Mouse (Mus musculus) CH12.LX (cell line): ENCODE results near the gene Frrs1. TPM values are rescaled to one million over a fixed set of nuclear protein-coding genes. Genes with fewer than 3 reads are reported as not detected.

Source experiments
- DNase-seq: peaks from one replicate; pipeline ENCODE4 v3.0.0-alpha.2; 2013; ENCODE audit errors: extremely low read depth
- H3K27ac ChIP-seq: 2 replicates; pipeline ENCODE4 v1.5.1; 2012; ENCODE audit warnings: low read depth, mild to moderate bottlenecking, control low read depth, moderate library complexity; ENCODE audit not compliant: insufficient read depth
- H3K27me3 ChIP-seq: replicated peaks from 2 replicates; pipeline ENCODE3; 2012; ENCODE audit warnings: inconsistent platforms
- H3K36me3 ChIP-seq, 2 experiments: replicated peaks in 1 of 2; 2 replicates each; pipeline versions ENCODE3 to v1.6.1; 2012; ENCODE audit warnings: inconsistent platforms in 1 of 2, low read length in 1 of 2, mild to moderate bottlenecking in 1 of 2, mixed read lengths in 1 of 2, moderate library complexity in 1 of 2; ENCODE audit not compliant: control insufficient read depth in 1 of 2, insufficient read depth in 1 of 2
- H3K4me1 ChIP-seq, 2 experiments: 2 replicates each; pipeline ENCODE4 v1.6.1; 2012; ENCODE audit warnings: inconsistent platforms in 1 of 2, moderate library complexity in 1 of 2; ENCODE audit not compliant: insufficient read depth in 2 of 2, control insufficient read depth in 1 of 2
- H3K4me2 ChIP-seq: 2 replicates; pipeline ENCODE4 v1.6.1; 2012; ENCODE audit warnings: low read depth, mild to moderate bottlenecking, control low read depth; ENCODE audit not compliant: poor library complexity, insufficient read depth, severe bottlenecking
- H3K4me3 ChIP-seq, 3 experiments: fragments of 150-350 bp in 1 of 3; sonication (generic) in 1 of 3; replicated peaks in 1 of 3; 2 replicates each; pipeline versions ENCODE3 to v1.5.1; 2011 to 2012; ENCODE audit warnings: low read depth in 2 of 3, low read length in 2 of 3, mild to moderate bottlenecking in 2 of 3, moderate library complexity in 2 of 3, control low read depth in 1 of 3, improper control_type of control experiment in 1 of 3, inconsistent platforms in 1 of 3, mixed read lengths in 1 of 3; ENCODE audit not compliant: poor library complexity in 1 of 3
- H3K79me2 ChIP-seq: replicated peaks from 2 replicates; pipeline ENCODE4 v1.6.1; 2012; ENCODE audit warnings: mild to moderate bottlenecking, moderate library complexity; ENCODE audit not compliant: control insufficient read depth, poor library complexity, insufficient read depth, severe bottlenecking; ENCODE audit errors: extremely low read depth
- H3K9ac ChIP-seq: 2 replicates; pipeline ENCODE4 v1.6.1; 2012; ENCODE audit warnings: low read depth, mild to moderate bottlenecking, control low read depth, moderate library complexity; ENCODE audit not compliant: insufficient read depth
- H3K9me3 ChIP-seq: replicated peaks from 2 replicates; pipeline ENCODE3; 2012; ENCODE audit warnings: low read length, inconsistent platforms, mixed read lengths
- CHD1 ChIP-seq: IDR thresholded peaks from 2 replicates; pipeline ENCODE4 v1.6.1; 2012; ENCODE audit warnings: low read depth, low read length, improper control_type of control experiment, inconsistent platforms
- ELF1 ChIP-seq: IDR thresholded peaks from 2 replicates; pipeline ENCODE4 v1.6.1; 2014; ENCODE audit warnings: low read depth, mild to moderate bottlenecking, inconsistent platforms, low read length, improper control_type of control experiment
- EP300 ChIP-seq: IDR thresholded peaks from 2 replicates; pipeline ENCODE4 v1.6.1; 2011; ENCODE audit warnings: low read length, improper control_type of control experiment
- HCFC1 ChIP-seq: IDR thresholded peaks from 2 replicates; pipeline ENCODE4 v1.6.1; 2012; ENCODE audit warnings: low read depth, mild to moderate bottlenecking, inconsistent platforms, low read length, improper control_type of control experiment
- IRF4 ChIP-seq: IDR thresholded peaks from 2 replicates; pipeline ENCODE4 v1.6.1; 2014; ENCODE audit warnings: low read depth, mild to moderate bottlenecking, inconsistent platforms, low read length, improper control_type of control experiment
- MAX ChIP-seq: IDR thresholded peaks from 2 replicates; pipeline ENCODE4 v1.6.1; 2011; ENCODE audit warnings: low read length, improper control_type of control experiment
- MXI1 ChIP-seq: IDR thresholded peaks from 2 replicates; pipeline ENCODE4 v1.6.1; 2011; ENCODE audit warnings: mild to moderate bottlenecking, low read depth, low read length, improper control_type of control experiment
- MYC ChIP-seq: IDR thresholded peaks from 2 replicates; pipeline ENCODE4 v1.6.1; 2011; ENCODE audit warnings: low read depth, mild to moderate bottlenecking, improper control_type of control experiment, low read length
- NELFE ChIP-seq: IDR thresholded peaks from 2 replicates; pipeline ENCODE4 v1.6.1; 2011; ENCODE audit warnings: low read depth, low read length, improper control_type of control experiment
- POLR2A ChIP-seq: IDR thresholded peaks from 2 replicates; pipeline ENCODE4 v1.6.1; 2011; ENCODE audit warnings: low read depth, mild to moderate bottlenecking, improper control_type of control experiment, low read length
- POLR2AphosphoS2 ChIP-seq: IDR thresholded peaks from 2 replicates; pipeline ENCODE4 v1.6.1; 2011; ENCODE audit warnings: low read depth, low read length, improper control_type of control experiment
- RAD21 ChIP-seq: IDR thresholded peaks from 2 replicates; pipeline ENCODE4 v1.6.1; 2011; ENCODE audit warnings: low read depth, mild to moderate bottlenecking, low read length, improper control_type of control experiment, moderate library complexity
- SIN3A ChIP-seq: IDR thresholded peaks from 2 replicates; pipeline ENCODE4 v1.6.1; 2012; ENCODE audit warnings: low read length, improper control_type of control experiment, inconsistent platforms
- SMC3 ChIP-seq: IDR thresholded peaks from 2 replicates; pipeline ENCODE4 v1.6.1; 2011; ENCODE audit warnings: low read depth, low read length, improper control_type of control experiment
- TBP ChIP-seq: conservative IDR thresholded peaks from 2 replicates; pipeline ENCODE4 v1.6.1; 2011; ENCODE audit warnings: low read depth, low read length, improper control_type of control experiment
- UBTF ChIP-seq: IDR thresholded peaks from 2 replicates; pipeline ENCODE4 v1.6.1; 2012; ENCODE audit warnings: low read depth, mild to moderate bottlenecking, inconsistent platforms, low read length, improper control_type of control experiment, moderate library complexity
- USF1 ChIP-seq: IDR thresholded peaks from 2 replicates; pipeline ENCODE4 v1.6.1; 2014; ENCODE audit warnings: low read depth, mild to moderate bottlenecking, inconsistent platforms, low read length, improper control_type of control experiment
- USF2 ChIP-seq: conservative IDR thresholded peaks from 2 replicates; pipeline ENCODE4 v1.6.1; 2011; ENCODE audit warnings: low read depth, low read length, improper control_type of control experiment
- ZKSCAN1 ChIP-seq: IDR thresholded peaks from 2 replicates; pipeline ENCODE4 v1.6.1; 2012; ENCODE audit warnings: low read depth, inconsistent platforms, low read length, improper control_type of control experiment, borderline replicate concordance
- ZNF384 ChIP-seq: IDR thresholded peaks from 2 replicates; pipeline ENCODE4 v1.6.1; 2012; ENCODE audit warnings: low read depth, low read length, improper control_type of control experiment, inconsistent platforms
- dilution Hi-C: fragments of 300-500 bp; cut with MboI; formaldehyde crosslinking; loops from 2 replicates; pipeline ENCODE4 v1.14.3; 2020; ENCODE audit warnings: low sequenced_read_pairs; ENCODE audit not compliant: extremely low pct_unique_long_range_greater_than_20kb, extremely low pct_ligation_motif_present
- in situ Hi-C: fragments of 300-500 bp; cut with MboI; formaldehyde crosslinking; loops from 3 replicates; pipeline ENCODE4 v1.14.3; 2019; ENCODE audit warnings: low sequenced_read_pairs, low pct_ligation_motif_present, low pct_unique_long_range_greater_than_20kb, mixed read lengths
- polyA plus RNA-seq: library from polyadenylated mRNA; unstranded; fragments of >175 nt; gene quantifications from 2 replicates; pipeline ENCODE4 v1.2.1, GENCODE M21; 2012; ENCODE audit warnings: low read depth; ENCODE audit not compliant: insufficient read length
- total RNA-seq, 2 experiments: library from RNA; depleted of rRNA; stranded (reverse); fragments of 300-350 nt in 1 of 2; fragments of >200 nt in 1 of 2; gene quantifications; 2 replicates each; pipeline ENCODE4 v1.2.3; 2012 to 2014

The Frrs1 gene
- total and polyA plus RNA-seq, 3 experiments: 11.0 to 34.9 (median 16.5) TPM

- H3K4me3 ChIP-seq: peak overlapping the region; percentile 65 to 88 (median 86)
- in situ Hi-C loops: no loop called here
- DNase-seq: no peak
- TF ChIP-seq HCFC1: no peak
- TF ChIP-seq ZNF384: peak; percentile 60; the same call in 1 of the 2 replicates
- no peak for TF ChIP-seq MYC
- no peak for TF ChIP-seq EP300
- H3K27me3 ChIP-seq: no peaks in the 10 kb centered on the region
- no peak overlapping the region for H3K27ac ChIP-seq
- peaks cover 8 to 39% of the 10 kb centered on the region in 2 experiments for H3K4me1 ChIP-seq
- dilution Hi-C loops: no loop called here
- H3K9ac ChIP-seq: peak overlapping the region; percentile 34
- no peaks in the 10 kb centered on the region for H3K36me3 ChIP-seq
- peak overlapping the region; percentile 82 for H3K4me2 ChIP-seq
- no peaks in the 10 kb centered on the region for H3K9me3 ChIP-seq
- H3K79me2 ChIP-seq: no peaks in the 10 kb centered on the region
Measured at GRCm38 (mm10) chr3:116860333-116861222, 1.3 kb downstream of the Frrs1 start.

- dilution Hi-C loops: no loop called here
- DNase-seq: no peak
- peaks cover 8 to 42% of the 10 kb centered on the region in 2 experiments for H3K4me1 ChIP-seq
Measured at GRCm38 (mm10) chr3:116861223-116861539, 1.9 kb downstream of the Frrs1 start.

GRCm38 (mm10) chr3:116861540-116862067, 2.3 kb downstream of the Frrs1 start:
- H3K36me3 ChIP-seq: peaks cover 3 to 6% of the 10 kb centered on the region in 2 experiments
- TF ChIP-seq POLR2A: peak; percentile 79
- peak; percentile 48; the same call in 1 of the 2 replicates for TF ChIP-seq POLR2AphosphoS2
- peak; percentile 28; the same call in 1 of the 2 replicates for TF ChIP-seq CHD1
- 0 out of 2 replicates have a peak, but pooled peaks have one; percentile 64 for TF ChIP-seq TBP
- peak; percentile 1; the same call in 1 of the 2 replicates for TF ChIP-seq USF1
- no peak for TF ChIP-seq RAD21
- TF ChIP-seq NELFE: peak; percentile 69; the same call in 1 of the 2 replicates
- TF ChIP-seq ELF1: peak; percentile 87
- no peak for TF ChIP-seq SMC3
- TF ChIP-seq ZKSCAN1: no peak
- peak; percentile 87 for TF ChIP-seq MXI1
- TF ChIP-seq HCFC1: no peak
- peak; percentile 71 for TF ChIP-seq SIN3A
- TF ChIP-seq MYC: peak; percentile 77; the same call in 1 of the 2 replicates
- TF ChIP-seq MAX: peak; percentile 79; the same call in 1 of the 2 replicates
- TF ChIP-seq UBTF: peak; percentile 57; the same call in 1 of the 2 replicates
- no peaks in the 10 kb centered on the region for H3K79me2 ChIP-seq
- no peaks in the 10 kb centered on the region for H3K9me3 ChIP-seq
- H3K27me3 ChIP-seq: no peaks in the 10 kb centered on the region
- H3K9ac ChIP-seq: peak overlapping the region; percentile 55
- peak overlapping the region; percentile 65 to 88 (median 86) for H3K4me3 ChIP-seq
- in situ Hi-C loops: no loop called here
- peak; percentile 61 for DNase-seq
- peaks cover 8 to 42% of the 10 kb centered on the region in 2 experiments for H3K4me1 ChIP-seq
- H3K27ac ChIP-seq: no peak overlapping the region
- dilution Hi-C loops: no loop called here
- H3K4me2 ChIP-seq: peak overlapping the region; percentile 82

More at GRCm38 (mm10) chr3:116861223-116861539, 1.9 kb downstream of the Frrs1 start:
- Histone ChIP-seq H3K27me3 (no peaks in the 10 kb centered on the region), H3K9me3 (no peaks in the 10 kb centered on the region), H3K36me3 (peaks cover 3 to 4% of the 10 kb centered on the region in 2 experiments), H3K4me3 (peak overlapping the region; percentile 65 to 88 (median 86)), H3K4me2 (peak overlapping the region; percentile 82), H3K9ac (peak overlapping the region; percentile 55; the same call in 1 of the 2 replicates), H3K27ac (no peak overlapping the region), H3K79me2 (no peaks in the 10 kb centered on the region)
- TF ChIP-seq USF1 (no peak), USF2 (no peak), IRF4 (no peak)
- in situ Hi-C loops: no loop called here
